Mouse (Mus musculus) kidney, adult 2 months (tissue): ENCODE results near the gene Copz1.

Source experiments
- CTCF ChIP-seq: fragments of 200-500 bp; conservative IDR thresholded peaks from 2 replicates; pipeline ENCODE4 v1.5.1; 2011; ENCODE audit warnings: low read depth, mild to moderate bottlenecking, control low read depth, low read length, moderate library complexity, mixed read lengths; ENCODE audit not compliant: insufficient read depth, insufficient read length
- POLR2A ChIP-seq: fragments of 200-500 bp; IDR thresholded peaks from one replicate; pipeline ENCODE4 v1.6.1; 2011; ENCODE audit warnings: low read depth, low read length, control low read depth

GRCm38 (mm10) chr15:103293375-103293774 lies 20.9 kb downstream of the Copz1 start:
- no peak for TF ChIP-seq CTCF
- no peak for TF ChIP-seq POLR2A
